Mouse (Mus musculus) ES-E14 (cell line): ENCODE data around the gene Ttc41. TPM values are rescaled to one million over a fixed set of nuclear protein-coding genes. Genes with fewer than 3 reads are reported as not detected.

Source experiments
- DNase-seq: peaks from one replicate; pipeline ENCODE4 v3.0.0-alpha.2; 2013; ENCODE audit warnings: low read depth, low spot score
- H3K27ac ChIP-seq: 2 replicates; pipeline ENCODE4 v1.5.1; 2012; ENCODE audit warnings: low read depth, mild to moderate bottlenecking, low read length, moderate library complexity, mixed read lengths; ENCODE audit not compliant: poor library complexity, insufficient read depth, severe bottlenecking
- H3K36me3 ChIP-seq: 2 replicates; pipeline ENCODE4 v1.6.1; 2012; ENCODE audit warnings: mild to moderate bottlenecking, low read length, moderate library complexity, mixed read lengths; ENCODE audit not compliant: control insufficient read depth, poor library complexity, insufficient read depth, severe bottlenecking
- H3K4me1 ChIP-seq, 2 experiments: fragments of 150-350 bp in 1 of 2; sonication (generic) in 1 of 2; 2 replicates each; pipeline ENCODE4 v1.6.1; 2012; ENCODE audit warnings: low read length in 2 of 2, mild to moderate bottlenecking in 1 of 2, mixed read lengths in 1 of 2; ENCODE audit not compliant: control insufficient read depth in 2 of 2, insufficient read depth in 2 of 2, poor library complexity in 1 of 2
- H3K4me3 ChIP-seq, 2 experiments: fragments of 150-350 bp in 1 of 2; sonication (generic) in 1 of 2; 2 replicates each; pipeline ENCODE4 v1.5.1; 2012; ENCODE audit warnings: low read length in 2 of 2, low read depth in 1 of 2, mild to moderate bottlenecking in 1 of 2, mixed read lengths in 1 of 2; ENCODE audit not compliant: insufficient read depth in 1 of 2, poor library complexity in 1 of 2, severe bottlenecking in 1 of 2
- H3K9ac ChIP-seq: 2 replicates; pipeline ENCODE4 v1.6.1; 2012; ENCODE audit warnings: low read depth, mild to moderate bottlenecking, low read length, mixed read lengths; ENCODE audit not compliant: poor library complexity, insufficient read depth, severe bottlenecking
- H3K9me3 ChIP-seq: fragments of 150-350 bp; sonication (generic); 2 replicates; pipeline ENCODE4 v1.6.1; 2012; ENCODE audit warnings: low read depth, mild to moderate bottlenecking, low read length; ENCODE audit not compliant: control insufficient read depth, insufficient read depth
- CHD2 ChIP-seq: IDR thresholded peaks from 2 replicates; pipeline ENCODE4 v1.6.1; 2014; ENCODE audit warnings: mild to moderate bottlenecking, low read depth, low read length, inconsistent platforms
- HCFC1 ChIP-seq: IDR thresholded peaks from 2 replicates; pipeline ENCODE4 v1.6.1; 2012; ENCODE audit warnings: low read length, inconsistent platforms, borderline replicate concordance; ENCODE audit not compliant: insufficient read depth
- MAFK ChIP-seq: IDR thresholded peaks from 2 replicates; pipeline ENCODE4 v1.6.1; 2014; ENCODE audit warnings: mild to moderate bottlenecking, low read depth, low read length, inconsistent platforms; ENCODE audit not compliant: insufficient read depth
- ZC3H11A ChIP-seq: IDR thresholded peaks from 2 replicates; pipeline ENCODE4 v1.6.1; 2012; ENCODE audit warnings: low read depth, mild to moderate bottlenecking, inconsistent platforms, low read length, borderline replicate concordance
- ZNF384 ChIP-seq: IDR thresholded peaks from 2 replicates; pipeline ENCODE4 v1.6.1; 2012; ENCODE audit warnings: low read depth, low read length, inconsistent platforms
- in situ Hi-C, 2 experiments: fragments of 600-800 bp; cut with MboI; formaldehyde crosslinking; loops; one replicate each; pipeline ENCODE4 v1.15.1; 2025; ENCODE audit warnings: low sequenced_read_pairs in 2 of 2, inconsistent platforms in 1 of 2; ENCODE audit not compliant: unreplicated experiment in 2 of 2
- total RNA-seq: library from RNA; depleted of rRNA; stranded (reverse); fragments of 300-350 nt; gene quantifications from 2 replicates; pipeline ENCODE4 v1.2.3, GENCODE M21; 2012

Gene Ttc41
- total RNA-seq, 1 experiment, result 1.6 TPM

DNA sequence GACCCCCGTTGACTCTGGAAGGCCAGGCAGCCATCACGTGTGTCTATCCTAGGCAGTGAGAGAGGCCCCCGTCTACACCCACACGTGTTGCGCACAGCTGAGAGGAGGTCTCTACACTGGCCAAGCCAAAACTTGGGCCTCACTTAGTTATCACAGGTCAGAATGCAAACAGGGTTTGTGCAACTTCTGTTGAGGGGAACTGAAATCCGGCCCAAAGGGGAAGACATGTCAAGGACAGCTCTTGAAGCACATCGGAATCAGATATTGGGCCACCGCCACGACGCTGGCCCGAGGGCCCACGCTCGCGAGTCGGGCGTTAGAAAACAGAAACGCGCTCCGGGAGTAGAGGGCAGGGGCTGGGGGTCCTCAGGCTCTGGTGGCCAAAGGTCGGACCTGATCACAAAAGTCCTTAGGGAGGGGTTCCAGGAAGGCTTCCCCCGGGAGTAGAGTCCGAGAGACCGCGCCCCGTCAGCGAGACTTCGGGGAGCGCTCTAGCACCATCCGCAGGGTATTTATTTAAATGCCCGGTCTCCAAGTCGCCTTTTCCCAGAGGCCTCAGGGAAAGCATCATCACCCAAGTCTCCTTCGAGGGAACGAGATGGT is 921 bp upstream of the Ttc41 start:
- peaks cover 0 to 2% of the 10 kb centered on the region in 2 experiments; a peak in 1 of 4 replicates for H3K4me1 ChIP-seq

DNA sequence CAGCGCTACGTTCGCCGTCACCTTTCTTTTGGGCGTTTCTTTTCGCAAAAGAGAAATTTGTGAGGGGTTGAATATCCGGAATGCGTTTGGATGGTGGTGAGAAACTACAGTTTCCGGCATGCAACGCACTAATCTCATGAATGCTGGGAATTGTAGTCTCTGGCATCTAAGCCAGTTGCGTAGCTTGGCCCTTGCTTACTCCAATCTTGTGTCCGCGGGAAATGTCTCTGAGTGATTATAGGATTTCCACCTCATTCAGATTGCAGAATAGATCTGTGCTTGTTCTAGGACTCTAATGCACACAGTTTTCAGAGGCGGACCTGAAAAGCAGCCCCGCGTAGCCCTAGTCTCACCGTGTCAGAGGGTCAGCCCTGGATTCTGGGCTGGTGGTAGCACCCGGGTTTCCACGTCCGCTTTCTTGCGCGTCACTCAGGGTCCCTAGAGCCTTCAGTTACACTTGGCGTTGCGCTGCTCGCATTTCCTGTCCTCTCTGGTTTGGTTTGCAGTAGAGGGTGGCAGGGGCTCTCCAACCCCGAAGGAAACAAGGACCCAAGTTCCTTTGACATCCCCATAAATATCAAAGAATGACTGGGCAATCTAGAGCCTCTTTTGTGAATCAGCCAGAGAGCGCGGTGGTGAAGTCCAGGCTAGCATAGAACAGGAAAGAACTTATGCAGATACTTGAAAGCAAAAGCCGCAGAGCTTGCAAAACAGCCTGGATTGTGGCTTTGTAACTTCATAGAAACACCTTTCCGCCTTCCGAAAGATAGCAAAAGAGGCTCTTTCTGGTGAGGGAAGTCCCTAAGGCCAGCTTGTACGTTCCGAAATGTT is 526 bp downstream of the Ttc41 start:
- no peak for DNase-seq

More for the DNA sequence above, 921 bp upstream of the Ttc41 start:
- Histone ChIP-seq H3K9ac (peak overlapping the region; percentile 98), H3K27ac (peak overlapping the region; percentile 78), H3K36me3 (peaks cover 36% of the 10 kb centered on the region), H3K4me3 (peak overlapping the region; percentile 93 to 94), H3K9me3 (no peaks in the 10 kb centered on the region)
- no peak for DNase-seq
- TF ChIP-seq CHD2 (no peak), ZC3H11A (no peak), HCFC1 (no peak), ZNF384 (no peak), MAFK (no peak)
- in situ Hi-C loops, result no loop called here

GRCm38 (mm10) chr10:86707134-86707533 is 1.5 kb downstream of the Ttc41 start:
- Histone ChIP-seq H3K9ac (no peak overlapping the region), H3K9me3 (no peaks in the 10 kb centered on the region), H3K27ac (no peak overlapping the region), H3K4me3 (no peak overlapping the region), H3K4me1 (peaks cover 0 to 2% of the 10 kb centered on the region in 2 experiments; a peak in 1 of 4 replicates), H3K36me3 (peaks cover 16% of the 10 kb centered on the region)
- TF ChIP-seq CHD2 (no peak), ZC3H11A (no peak), HCFC1 (no peak), ZNF384 (no peak), MAFK (no peak)
- no peak for DNase-seq
- in situ Hi-C loops, result no loop called here

More for the DNA sequence above, 526 bp downstream of the Ttc41 start:
- peak overlapping the region; percentile 74 for H3K27ac ChIP-seq
- TF ChIP-seq ZC3H11A, result no peak
- TF ChIP-seq HCFC1, result peak; percentile 98
- TF ChIP-seq ZNF384, result no peak
- in situ Hi-C loops, result no loop called here
- H3K4me3 ChIP-seq, result peak overlapping the region; percentile 66 to 77
- no peaks in the 10 kb centered on the region for H3K9me3 ChIP-seq
- H3K36me3 ChIP-seq, result peaks cover 24% of the 10 kb centered on the region
- peaks cover 0 to 2% of the 10 kb centered on the region in 2 experiments; a peak in 1 of 4 replicates for H3K4me1 ChIP-seq
- H3K9ac ChIP-seq, result peak overlapping the region; percentile 80

DNA sequence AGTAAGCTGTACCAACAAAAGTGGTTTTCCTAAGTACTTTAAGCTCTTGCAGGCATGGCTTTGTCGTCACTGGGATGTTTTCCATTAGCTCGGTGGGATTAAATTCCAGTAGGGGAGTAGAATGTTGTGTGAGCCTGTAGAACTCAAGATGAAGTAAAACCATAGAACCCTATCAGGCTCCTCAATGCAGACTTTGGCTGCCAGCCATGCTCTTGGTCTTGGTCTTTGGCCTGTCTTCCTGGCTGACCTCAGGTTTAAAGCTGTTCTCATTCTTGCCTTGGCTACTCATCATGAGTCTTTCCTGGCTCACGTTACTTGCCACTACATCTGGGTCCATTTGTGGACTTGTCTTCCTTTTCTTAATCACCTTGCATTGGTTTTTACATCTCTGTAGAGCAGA is 6.5 kb downstream of the Ttc41 start:
- Histone ChIP-seq H3K4me3 (no peak overlapping the region), H3K9ac (no peak overlapping the region), H3K36me3 (no peaks in the 10 kb centered on the region), H3K9me3 (no peaks in the 10 kb centered on the region), H3K4me1 (no peaks in the 10 kb centered on the region), H3K27ac (no peak overlapping the region)
- in situ Hi-C loops, result no loop called here
- TF ChIP-seq ZC3H11A, result no peak
- no peak for TF ChIP-seq HCFC1
- no peak for TF ChIP-seq MAFK
- no peak for TF ChIP-seq ZNF384
- no peak for TF ChIP-seq CHD2
- DNase-seq, result no peak
